Mouse (Mus musculus): ENCODE results near the gene Cacna1a. TPM values are rescaled to one million over a fixed set of nuclear protein-coding genes. Genes with fewer than 3 reads are reported as not detected.
"Not testable (repeated sequence)": the region's sequence is repeated elsewhere in the genome, so short reads cannot be mapped to it uniquely, and the experiment has no call there.

Cacna1a gene
- total RNA-seq, 2 experiments from 2014 or later, result 243 to 258 TPM

DNA sequence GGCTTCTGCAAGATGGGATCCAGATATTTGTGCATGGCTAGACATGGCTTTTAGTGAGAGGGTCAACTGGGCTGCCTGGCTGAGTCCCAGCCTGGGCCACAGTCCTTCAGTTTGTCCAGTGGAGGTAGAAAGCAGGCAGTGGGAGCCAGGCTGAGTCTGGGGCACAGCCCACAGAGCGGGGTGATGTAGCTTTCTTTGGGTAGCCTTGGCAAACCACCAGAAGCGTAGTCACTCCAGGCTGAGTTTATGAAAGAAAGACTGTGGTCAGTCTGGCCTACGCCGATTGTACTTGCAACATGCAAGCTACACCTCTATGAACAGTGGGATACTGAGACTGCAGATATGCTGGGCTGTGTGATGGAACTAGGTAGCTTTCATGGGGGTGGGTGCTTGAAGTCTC, 94.8 kb downstream of the Cacna1a start:
- intact Hi-C loops (cut with DNase I), result no loop called here
- no peak overlapping the region for H3K27ac ChIP-seq
- no peak for TF ChIP-seq CTCF (IDR thresholded peaks at IDR 0.05)
- H3K4me3 ChIP-seq, result no peak overlapping the region
- no peak for DNase-seq (ENCODE audit: extremely low spot score in 1 of 2, low spot score in 2 of 2)

DNA sequence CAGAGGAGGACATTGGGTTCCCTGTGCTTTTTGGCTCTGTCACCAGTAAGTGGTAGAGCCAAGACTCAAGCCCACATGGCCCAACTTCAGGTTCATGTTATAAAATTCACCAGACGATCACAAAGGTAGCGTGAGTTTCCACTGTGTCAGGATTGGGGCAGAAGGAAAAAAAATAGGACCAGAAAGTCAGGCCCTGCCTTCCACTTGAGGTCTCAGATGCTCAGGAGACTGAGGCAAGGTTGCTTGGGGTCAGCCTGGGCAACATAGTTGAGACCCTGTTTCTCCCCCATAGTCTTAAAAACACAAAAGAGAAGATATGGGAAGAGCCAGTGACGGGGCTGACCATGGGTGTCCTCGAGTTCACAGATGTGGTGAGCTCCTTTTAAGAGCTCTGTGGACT, 97.1 kb downstream of the Cacna1a start:
- TF ChIP-seq CTCF (IDR thresholded peaks at IDR 0.05), result no peak

DNA sequence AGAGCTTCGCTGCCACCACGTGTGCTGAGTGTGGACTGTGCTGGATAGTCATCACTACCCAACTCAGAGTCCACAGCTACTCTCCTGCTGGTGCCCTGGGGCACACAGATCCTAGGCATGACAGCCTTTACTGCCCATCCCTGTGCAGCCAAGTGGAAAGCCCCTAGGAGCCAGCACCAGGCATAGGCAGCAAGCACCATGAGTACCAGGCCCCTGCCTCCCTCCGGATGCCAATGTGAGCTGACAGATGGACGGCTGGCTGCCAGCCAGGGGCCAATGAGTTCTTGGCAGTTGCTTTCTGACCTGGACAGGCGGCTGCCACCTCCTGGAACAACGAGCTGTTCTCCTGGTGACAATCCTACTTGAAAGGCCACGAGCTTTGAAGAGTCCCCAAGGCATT, 97.6 kb downstream of the Cacna1a start:
- intact Hi-C loops (cut with DNase I), result no loop called here
- TF ChIP-seq CTCF (IDR thresholded peaks at IDR 0.05), result no peak
- no peak for DNase-seq (ENCODE audit: extremely low spot score in 1 of 2, low spot score in 2 of 2)
- Histone ChIP-seq H3K4me3 (no peak overlapping the region), H3K27ac (no peak overlapping the region)

More for the DNA sequence above, 97.1 kb downstream of the Cacna1a start:
- intact Hi-C loops (cut with DNase I), result no loop called here
- H3K27ac ChIP-seq, result no peak overlapping the region
- H3K4me3 ChIP-seq, result no peak overlapping the region
- DNase-seq (ENCODE audit: extremely low spot score in 1 of 2, low spot score in 2 of 2), result no peak

DNA sequence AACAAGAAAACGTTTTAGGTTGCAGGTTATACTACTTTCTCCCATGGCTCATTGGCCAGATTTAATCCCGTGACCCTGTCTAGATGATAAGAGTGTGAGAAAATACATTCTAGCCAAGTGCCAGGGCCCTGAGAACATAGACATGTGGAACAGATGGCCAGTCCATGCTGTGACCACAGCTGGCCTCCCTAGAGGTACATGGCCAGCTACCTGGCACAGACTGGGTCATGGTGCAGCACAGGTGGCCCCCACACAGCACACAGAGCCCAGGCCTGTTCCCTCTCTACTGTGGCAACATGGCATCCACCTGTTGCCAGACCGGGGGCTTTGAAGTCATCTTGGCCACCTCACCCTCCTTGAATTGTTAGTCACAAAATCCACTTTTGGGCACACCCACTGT, 101.0 kb downstream of the Cacna1a start:
- intact Hi-C loops (cut with DNase I), result no loop called here
- no peak for TF ChIP-seq CTCF (IDR thresholded peaks at IDR 0.05)

DNA sequence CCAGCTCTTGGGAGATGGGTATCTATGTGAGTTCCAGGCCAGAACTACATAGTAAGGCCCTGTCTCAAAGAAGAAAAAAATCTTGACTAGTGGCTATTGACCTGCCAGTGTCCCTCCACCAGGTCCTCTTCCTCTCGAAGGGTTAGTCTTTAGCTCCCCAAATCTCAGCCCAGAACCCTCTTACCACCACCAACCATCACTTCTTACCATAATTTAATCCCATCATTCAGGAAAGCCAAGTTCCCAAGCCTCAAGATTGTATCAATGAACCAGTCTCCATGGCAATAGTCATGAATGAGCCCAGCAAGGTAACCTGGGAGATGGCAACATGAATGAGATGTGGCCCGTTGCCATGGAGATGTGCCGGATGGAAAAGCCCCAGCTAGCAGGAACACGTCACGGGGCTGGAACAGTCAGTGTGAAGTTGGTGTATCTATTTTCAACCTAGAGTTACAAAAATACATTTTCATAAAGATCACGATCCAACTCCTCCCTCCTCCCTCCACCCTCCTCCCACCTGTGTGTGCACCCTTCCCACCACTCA, 106.4 kb downstream of the Cacna1a start:
- DNase-seq (ENCODE audit: extremely low spot score in 1 of 2, low spot score in 2 of 2), result peak; percentile 85 to 88
- intact Hi-C loops (cut with DNase I), result loop anchor here (1.0 kb wide), 2 partner anchors 17 to 26 kb away; no protein-coding TSS in a partner anchor
- TF ChIP-seq CTCF (IDR thresholded peaks at IDR 0.05), result no peak

More for the DNA sequence above, 101.0 kb downstream of the Cacna1a start:
- Histone ChIP-seq H3K4me3 (no peak overlapping the region), H3K27ac (no peak overlapping the region)
- DNase-seq (ENCODE audit: extremely low spot score in 1 of 2, low spot score in 2 of 2), result no peak

DNA sequence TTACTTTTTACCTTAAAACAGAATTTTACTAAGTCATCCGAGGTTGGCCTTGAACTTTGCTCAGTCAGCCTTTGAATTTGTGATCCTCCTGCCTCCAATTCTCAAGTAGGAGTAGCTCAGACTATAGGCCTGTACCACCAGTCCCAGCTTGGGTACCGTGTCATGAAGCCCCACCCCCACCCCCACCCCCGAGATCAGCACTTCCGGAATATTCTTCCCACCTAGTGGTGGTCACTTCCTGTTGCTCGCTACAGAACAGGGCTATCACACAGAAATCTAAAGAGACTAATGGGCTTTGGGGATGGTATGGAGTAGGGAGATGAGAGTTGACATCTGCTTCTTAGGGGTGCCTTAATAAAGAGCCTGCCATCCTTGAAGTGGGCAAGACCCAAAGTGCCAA, 112.9 kb downstream of the Cacna1a start:
- peak overlapping the region; percentile 67 for H3K27ac ChIP-seq
- intact Hi-C loops (cut with DNase I), result no loop called here

More for the DNA sequence above, 106.4 kb downstream of the Cacna1a start:
- Histone ChIP-seq H3K27ac (peak overlapping the region; percentile 76), H3K4me3 (no peak overlapping the region)

DNA sequence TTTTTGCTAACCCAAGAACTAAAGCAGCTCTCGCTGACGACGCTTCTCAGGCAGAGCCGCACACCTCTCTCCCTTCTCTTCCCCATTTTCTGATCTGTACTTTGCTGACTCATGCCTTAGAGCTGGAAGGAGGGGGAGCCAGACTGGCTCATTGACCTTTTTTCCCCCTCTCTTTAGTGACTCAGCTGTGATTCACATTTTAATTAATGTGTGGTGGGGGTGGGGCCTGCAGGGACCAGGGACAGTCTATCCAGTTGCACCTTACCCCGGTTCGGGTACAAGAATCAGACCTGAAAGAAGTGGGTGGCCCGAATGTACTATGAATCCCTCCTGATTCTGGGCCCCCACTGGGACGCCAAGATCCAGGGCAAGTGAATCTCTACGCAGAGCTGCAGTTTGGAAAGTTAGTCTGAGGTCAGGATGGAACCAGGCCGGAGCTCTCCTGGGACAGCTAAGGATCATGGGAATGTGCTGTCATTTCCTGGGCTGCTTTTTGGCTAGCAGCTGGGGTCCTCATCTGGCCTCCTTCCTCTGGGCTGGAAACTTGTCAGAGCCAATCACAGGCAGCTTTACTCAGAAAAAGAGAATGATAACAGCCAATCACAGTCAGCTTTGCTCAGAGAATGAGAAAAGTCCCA, 113.5 kb downstream of the Cacna1a start:
- Histone ChIP-seq H3K27ac (peak overlapping the region; percentile 67), H3K4me3 (no peak overlapping the region)
- intact Hi-C loops (cut with DNase I), result no loop called here
- DNase-seq (ENCODE audit: extremely low spot score in 1 of 2, low spot score in 2 of 2), result peak in 1 of 2 experiments; percentile 46
- TF ChIP-seq CTCF (IDR thresholded peaks at IDR 0.05), result no peak

More for the DNA sequence above, 112.9 kb downstream of the Cacna1a start:
- H3K4me3 ChIP-seq, result no peak overlapping the region
- DNase-seq (ENCODE audit: extremely low spot score in 1 of 2, low spot score in 2 of 2), result no peak
- TF ChIP-seq CTCF (IDR thresholded peaks at IDR 0.05), result no peak

DNA sequence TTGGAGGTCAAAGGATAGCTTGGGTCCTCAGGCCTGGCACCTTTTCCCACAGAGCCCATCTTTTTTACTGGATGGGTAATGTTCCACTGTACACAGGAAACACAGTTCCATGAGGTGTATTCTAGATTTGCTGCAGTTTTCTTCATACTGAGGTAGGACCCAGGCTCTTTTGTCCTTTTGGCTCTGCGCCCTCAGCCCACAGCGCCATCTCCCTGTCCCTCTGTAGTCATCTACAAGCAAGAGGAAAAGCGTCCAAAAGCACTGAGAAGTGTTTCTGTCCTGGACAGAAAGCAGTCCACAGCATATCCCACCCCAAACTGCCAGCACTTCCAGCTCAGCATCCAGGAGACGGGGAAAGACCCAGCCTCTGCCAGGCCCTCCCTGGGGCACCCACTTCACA, 114.4 kb downstream of the Cacna1a start:
- DNase-seq (ENCODE audit: extremely low spot score in 1 of 2, low spot score in 2 of 2), result no peak
- intact Hi-C loops (cut with DNase I), result no loop called here
- TF ChIP-seq CTCF (IDR thresholded peaks at IDR 0.05), result no peak
- H3K4me3 ChIP-seq, result no peak overlapping the region
- no peak overlapping the region for H3K27ac ChIP-seq

DNA sequence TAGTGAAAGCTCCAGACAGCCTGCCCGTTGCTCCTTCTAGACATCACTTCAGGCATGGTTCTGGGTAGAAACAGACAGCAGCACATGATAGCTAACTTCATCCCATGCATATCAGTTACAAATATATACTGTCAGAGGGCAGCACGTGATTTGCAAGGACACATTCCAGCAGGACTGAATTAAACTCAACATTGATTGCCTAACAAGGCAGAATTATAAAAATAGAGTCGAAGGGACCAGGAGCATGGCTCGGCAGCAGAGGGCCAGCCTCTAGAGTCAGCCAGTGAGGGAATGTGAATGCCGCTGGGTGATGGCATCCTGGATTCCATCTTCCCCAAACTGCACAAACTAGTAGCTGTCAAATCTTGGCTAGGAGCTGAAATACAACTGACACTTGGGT, 119.0 kb downstream of the Cacna1a start:
- no peak for TF ChIP-seq CTCF (IDR thresholded peaks at IDR 0.05)
- Histone ChIP-seq H3K4me3 (no peak overlapping the region), H3K27ac (peak overlapping the region; percentile 32; the same call in 1 of the 2 replicates)
- no peak for DNase-seq (ENCODE audit: extremely low spot score in 1 of 2, low spot score in 2 of 2)
- intact Hi-C loops (cut with DNase I), result loop anchor here (5.0 kb wide), 1 partner anchor 90 kb away; no protein-coding TSS in a partner anchor

DNA sequence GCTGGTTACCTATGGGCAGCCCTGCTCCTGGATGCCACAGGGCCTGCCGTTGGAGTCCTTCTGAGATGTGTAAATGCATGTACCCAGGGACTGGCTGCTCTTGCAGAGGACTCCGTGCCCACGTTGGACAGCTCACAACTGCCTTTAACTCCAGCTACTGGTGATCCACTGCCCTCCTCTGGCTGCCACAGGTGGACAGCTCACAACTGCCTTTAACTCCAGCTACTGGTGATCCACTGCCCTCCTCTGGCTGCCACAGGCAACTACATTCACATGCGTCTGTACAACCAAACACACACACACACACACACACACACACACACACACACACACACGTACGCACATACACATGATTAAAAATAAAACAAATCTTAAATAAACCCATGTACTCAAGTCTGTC, 121.5 kb downstream of the Cacna1a start:
- H3K4me3 ChIP-seq; H3K27ac ChIP-seq; DNase-seq (ENCODE audit: extremely low spot score in 1 of 2, low spot score in 2 of 2): not testable (repeated sequence)
- intact Hi-C loops (cut with DNase I), result loop anchor here (5.0 kb wide), 1 partner anchor 92 kb away; no protein-coding TSS in a partner anchor
- peak; percentile 30 for TF ChIP-seq CTCF (IDR thresholded peaks at IDR 0.05)

DNA sequence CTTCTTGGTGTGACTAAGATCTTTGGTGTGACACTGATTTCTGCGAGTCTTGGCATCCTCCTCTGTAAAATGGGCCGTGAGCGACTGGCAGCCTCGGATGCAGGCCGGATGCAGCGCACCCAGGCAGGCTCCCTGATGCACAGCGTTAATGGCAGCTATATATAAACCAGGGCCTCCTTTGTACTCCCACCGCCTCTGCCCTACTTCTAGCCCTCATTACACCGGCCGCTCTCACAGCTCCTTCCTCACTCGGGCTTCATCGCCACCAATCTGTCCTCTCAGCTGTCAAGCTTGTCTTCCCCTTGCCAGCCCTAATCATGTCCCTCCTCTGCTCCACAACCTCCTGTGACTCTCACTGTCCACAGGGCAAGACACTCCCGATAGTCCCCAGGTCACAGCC, 123.4 kb downstream of the Cacna1a start:
- H3K4me3 ChIP-seq, result no peak overlapping the region
- intact Hi-C loops (cut with DNase I), result no loop called here
- TF ChIP-seq CTCF (IDR thresholded peaks at IDR 0.05), result no peak
- H3K27ac ChIP-seq, result peak overlapping the region; percentile 63
- peak in 1 of 2 experiments; percentile 29 for DNase-seq (ENCODE audit: extremely low spot score in 1 of 2, low spot score in 2 of 2)

DNA sequence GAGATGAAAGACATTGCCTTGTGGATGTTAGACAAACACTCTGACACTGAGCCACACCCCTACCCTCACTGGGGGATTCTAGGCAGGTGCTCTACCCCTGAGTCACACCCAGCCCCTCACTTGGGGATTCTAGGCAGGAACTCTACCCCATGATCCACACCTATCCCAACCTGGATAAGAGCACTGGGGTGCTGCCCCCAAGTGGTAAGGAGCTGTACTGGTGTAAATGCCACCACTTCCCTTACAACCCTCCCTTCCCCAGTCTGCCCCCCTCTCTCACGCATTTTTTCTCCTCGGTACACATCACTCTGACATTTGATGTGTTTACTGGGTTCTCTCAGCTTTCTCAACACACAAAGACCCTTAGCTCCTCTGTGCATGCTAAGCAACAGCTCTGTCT, 125.5 kb downstream of the Cacna1a start:
- H3K4me3 ChIP-seq, result no peak overlapping the region
- intact Hi-C loops (cut with DNase I), result loop anchor here (1.0 kb wide), 1 partner anchor 149 kb away; no protein-coding TSS in a partner anchor
- TF ChIP-seq CTCF (IDR thresholded peaks at IDR 0.05), result peak; percentile 72
- DNase-seq (ENCODE audit: extremely low spot score in 1 of 2, low spot score in 2 of 2), result no peak
- H3K27ac ChIP-seq, result no peak overlapping the region

All from left cerebral cortex, adult 2 months (tissue).